Mouse (Mus musculus) liver, embryonic 11.5 days (tissue): ENCODE results near the gene Gskip. TPM values are rescaled to one million over a fixed set of nuclear protein-coding genes. Genes with fewer than 3 reads are reported as not detected.
A peak's percentile ranks its signal among the peaks of the same experiment; 100 is the strongest.

ENCODE experiments used
- ATAC-seq: fragments of 200-750 bp; cut with Nextera tagmentation; replicated peaks from 2 replicates; pipeline ENCODE4 v1.8.0; 2017; ENCODE audit warnings: moderate number of reproducible peaks, mild to moderate bottlenecking, moderate TSS enrichment, moderate library complexity; ENCODE audit not compliant: low FRiP score
- DNase-seq: peaks from one replicate; pipeline ENCODE4 v3.0.0-alpha.2; 2017; ENCODE audit warnings: low spot score
- H3K27ac ChIP-seq: fragments of 300-500 bp; sonication (generic); 2 replicates; pipeline ENCODE4 v1.5.1; 2014; ENCODE audit warnings: mild to moderate bottlenecking, low read depth, low read length, control low read depth
- H3K27me3 ChIP-seq: fragments of 300-500 bp; sonication (generic); replicated peaks from 2 replicates; pipeline ENCODE4 v1.6.1; 2014; ENCODE audit warnings: low read length, mixed read lengths; ENCODE audit not compliant: control insufficient read depth, insufficient read depth
- H3K36me3 ChIP-seq: fragments of 300-500 bp; sonication (generic); 2 replicates; pipeline ENCODE4 v1.6.1; 2014; ENCODE audit warnings: mild to moderate bottlenecking, low read length, moderate library complexity, mixed read lengths; ENCODE audit not compliant: control insufficient read depth, insufficient read depth
- H3K4me1 ChIP-seq: fragments of 300-500 bp; sonication (generic); replicated peaks from 2 replicates; pipeline ENCODE4 v1.6.1; 2014; ENCODE audit warnings: low read length, mixed read lengths; ENCODE audit not compliant: control insufficient read depth, insufficient read depth
- H3K4me2 ChIP-seq: fragments of 300-500 bp; sonication (generic); 2 replicates; pipeline ENCODE4 v1.6.1; 2014; ENCODE audit warnings: mild to moderate bottlenecking, control low read depth, moderate library complexity
- H3K4me3 ChIP-seq: fragments of 300-500 bp; sonication (generic); 2 replicates; pipeline ENCODE4 v1.5.1; 2014; ENCODE audit warnings: low read depth, low read length, control low read depth
- H3K9ac ChIP-seq: fragments of 300-500 bp; sonication (generic); 2 replicates; pipeline ENCODE4 v1.6.1; 2014; ENCODE audit warnings: low read depth, low read length, control low read depth
- H3K9me3 ChIP-seq: fragments of 300-500 bp; sonication (generic); 2 replicates; pipeline ENCODE4 v1.6.1; 2016; ENCODE audit warnings: low read length, inconsistent platforms, mixed read lengths; ENCODE audit not compliant: control insufficient read depth
- WGBS: fragments of 180-500 bp; shearing (Covaris S2); extraction: QIAGEN DNeasy Blood & Tissue Kit; methylation state at CpG from one replicate; pipeline ENCODE4 v1.1.7; 2014; 5-methylcytosine and 5-hydroxymethylcytosine counted together
- polyA plus RNA-seq: library from polyadenylated mRNA; unstranded; fragments of >200 nt; fragmentation: Nextera tagmentation; extraction: Ambion mirVana; gene quantifications from 2 replicates; pipeline ENCODE4 v1.2.1, GENCODE M21; 2014

Gene Gskip
- polyA plus RNA-seq, 1 experiment from 2014 or later: 27.5 TPM

DNA sequence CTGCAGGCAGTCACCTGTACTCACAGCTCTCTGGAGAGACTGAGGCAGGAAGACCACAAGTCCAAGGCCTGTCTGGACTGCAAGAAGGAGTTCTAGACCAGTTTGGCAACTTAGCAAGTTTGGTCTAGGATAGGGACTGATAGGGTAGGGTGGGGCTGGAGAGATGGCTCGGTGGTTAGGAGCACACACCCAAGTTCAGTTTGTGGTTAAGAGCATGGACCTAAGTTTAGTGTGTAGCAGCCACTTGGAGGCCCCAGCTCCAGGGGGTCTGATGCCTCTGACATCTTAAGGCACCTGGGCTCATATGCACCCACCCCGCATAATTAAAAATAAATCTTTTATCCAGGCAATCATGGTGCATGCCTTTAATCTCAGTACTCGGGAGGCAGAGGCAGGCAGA lies 42.6 kb downstream of the Gskip start:
- no peaks in the 10 kb centered on the region for H3K36me3 ChIP-seq
- H3K4me2 ChIP-seq: peak overlapping the region; percentile 49
- no peak overlapping the region for H3K4me3 ChIP-seq
- 59% methylated on average over 3 of the region's 3 CpGs for WGBS
- no peaks in the 10 kb centered on the region for H3K27me3 ChIP-seq
- no peak for DNase-seq
- H3K9me3 ChIP-seq: no peaks in the 10 kb centered on the region
- peak; percentile 87 for ATAC-seq
- peaks cover 24% of the 10 kb centered on the region for H3K4me1 ChIP-seq
- peak overlapping the region; percentile 89 for H3K27ac ChIP-seq
- 0 out of 2 replicates have a peak overlapping the region, but pooled peaks have one; percentile 40 for H3K9ac ChIP-seq

DNA sequence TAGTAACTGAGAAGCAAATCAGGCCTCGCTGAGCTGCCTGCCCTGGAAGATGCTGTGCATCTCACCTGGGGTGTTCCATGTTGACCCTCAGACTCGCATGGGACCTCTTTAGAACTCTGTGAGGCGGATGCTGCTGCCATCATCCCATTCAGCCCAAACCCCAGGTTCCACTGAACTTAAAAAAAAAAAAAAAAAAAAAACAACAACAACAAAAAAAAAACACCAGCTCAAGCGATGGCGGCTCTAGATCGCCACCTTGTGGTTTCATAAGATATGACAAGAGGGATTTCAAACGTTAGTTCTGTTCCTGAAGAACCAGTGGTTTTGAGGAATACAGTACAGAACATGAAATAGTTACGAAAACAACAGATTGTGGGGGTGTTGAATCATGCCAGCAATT lies 43.3 kb downstream of the Gskip start:
- Histone ChIP-seq H3K27ac (peak overlapping the region; percentile 89), H3K4me1 (peaks cover 24% of the 10 kb centered on the region)

DNA sequence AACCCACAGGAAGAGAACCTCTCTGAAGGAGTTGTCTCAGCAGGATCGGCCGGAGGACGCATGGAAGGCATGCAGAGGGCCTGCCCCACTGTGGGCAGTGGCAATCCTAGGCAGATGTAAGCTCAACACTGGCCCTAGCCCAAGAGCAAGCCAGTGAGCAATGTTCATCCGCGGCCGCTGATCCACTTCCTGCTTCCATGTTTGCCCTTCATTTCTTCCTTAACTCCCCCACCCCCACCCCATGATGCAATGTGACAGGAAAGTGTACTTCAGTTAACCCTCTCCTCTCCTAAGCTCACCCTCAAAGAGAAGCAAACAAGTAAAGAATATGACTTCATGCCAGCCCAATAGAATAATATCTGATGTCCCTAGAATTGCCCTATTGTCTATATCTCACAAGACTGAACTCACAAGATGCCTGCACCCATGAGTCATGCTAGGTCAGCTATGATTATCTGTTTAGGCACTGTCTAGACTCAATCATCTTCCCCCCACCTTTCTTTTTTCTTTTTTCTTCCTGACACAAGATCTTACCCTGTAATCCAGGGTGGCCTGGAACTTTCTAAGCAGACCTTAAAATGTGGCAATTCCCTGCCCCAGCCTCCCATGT lies 46.3 kb downstream of the Gskip start:
- Histone ChIP-seq H3K4me2 (no peak overlapping the region), H3K9ac (no peak overlapping the region), H3K27me3 (no peaks in the 10 kb centered on the region), H3K27ac (no peak overlapping the region), H3K36me3 (no peaks in the 10 kb centered on the region), H3K4me1 (peaks cover 14% of the 10 kb centered on the region), H3K4me3 (no peak overlapping the region), H3K9me3 (no peaks in the 10 kb centered on the region)
- DNase-seq: no peak
- 68% methylated on average over 6 of the region's 6 CpGs for WGBS
- no peak for ATAC-seq

More for the DNA sequence above, 43.3 kb downstream of the Gskip start:
- no peaks in the 10 kb centered on the region for H3K9me3 ChIP-seq
- 23% methylated on average over 8 of the region's 8 CpGs for WGBS
- DNase-seq (no peak), ATAC-seq (no peak)
- no peak overlapping the region for H3K9ac ChIP-seq
- no peaks in the 10 kb centered on the region for H3K27me3 ChIP-seq
- H3K36me3 ChIP-seq: no peaks in the 10 kb centered on the region
- H3K4me2 ChIP-seq: peak overlapping the region; percentile 28; the same call in 1 of the 2 replicates
- H3K4me3 ChIP-seq: no peak overlapping the region

DNA sequence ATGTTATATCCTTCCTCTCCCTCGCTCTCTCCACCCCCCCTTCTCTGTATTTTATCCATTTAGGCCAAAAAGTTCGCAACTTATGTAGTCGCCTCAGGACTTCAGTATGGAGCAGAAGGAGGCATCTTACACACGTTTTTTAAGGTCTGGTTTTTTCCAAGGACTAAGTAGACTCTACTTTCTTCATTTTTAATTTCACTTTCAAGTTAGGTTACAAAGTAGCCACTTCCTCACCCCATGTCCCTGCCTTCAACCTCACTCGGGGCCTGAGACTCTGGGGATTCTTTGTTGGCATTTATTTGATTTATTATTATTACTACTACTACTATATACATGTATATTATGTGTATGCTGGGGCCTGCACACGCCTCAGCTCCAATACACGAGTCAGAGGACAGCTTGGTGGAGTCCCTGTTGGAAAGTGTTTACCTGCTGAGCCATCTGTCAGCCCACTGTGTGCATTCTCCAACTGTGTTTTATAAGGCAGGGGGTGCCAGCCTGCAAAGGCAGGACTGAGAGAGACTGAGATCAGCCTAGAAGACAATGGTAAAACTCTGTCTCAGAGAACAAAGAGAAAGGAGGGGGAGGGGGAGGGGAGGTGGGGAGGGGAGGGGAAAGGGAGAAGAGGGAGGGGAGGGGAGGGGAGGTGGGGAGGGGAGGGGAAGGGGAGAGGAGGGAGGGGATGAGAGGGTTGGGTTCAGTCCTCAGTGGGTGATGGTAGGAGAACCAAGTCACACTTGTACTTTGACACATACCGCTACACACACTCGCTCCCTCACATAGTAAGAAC lies 48.9 kb downstream of the Gskip start:
- DNase-seq (no peak), ATAC-seq (no peak)
- H3K27ac ChIP-seq: no peak overlapping the region
- no peak overlapping the region for H3K9ac ChIP-seq
- no peaks in the 10 kb centered on the region for H3K36me3 ChIP-seq
- no peaks in the 10 kb centered on the region for H3K27me3 ChIP-seq
- peaks cover 2% of the 10 kb centered on the region; the same call in 1 of the 2 replicates for H3K9me3 ChIP-seq
- no peak overlapping the region for H3K4me2 ChIP-seq
- no peak overlapping the region for H3K4me3 ChIP-seq
- WGBS: 74% methylated on average over 9 of the region's 9 CpGs
- peaks cover 8% of the 10 kb centered on the region for H3K4me1 ChIP-seq

DNA sequence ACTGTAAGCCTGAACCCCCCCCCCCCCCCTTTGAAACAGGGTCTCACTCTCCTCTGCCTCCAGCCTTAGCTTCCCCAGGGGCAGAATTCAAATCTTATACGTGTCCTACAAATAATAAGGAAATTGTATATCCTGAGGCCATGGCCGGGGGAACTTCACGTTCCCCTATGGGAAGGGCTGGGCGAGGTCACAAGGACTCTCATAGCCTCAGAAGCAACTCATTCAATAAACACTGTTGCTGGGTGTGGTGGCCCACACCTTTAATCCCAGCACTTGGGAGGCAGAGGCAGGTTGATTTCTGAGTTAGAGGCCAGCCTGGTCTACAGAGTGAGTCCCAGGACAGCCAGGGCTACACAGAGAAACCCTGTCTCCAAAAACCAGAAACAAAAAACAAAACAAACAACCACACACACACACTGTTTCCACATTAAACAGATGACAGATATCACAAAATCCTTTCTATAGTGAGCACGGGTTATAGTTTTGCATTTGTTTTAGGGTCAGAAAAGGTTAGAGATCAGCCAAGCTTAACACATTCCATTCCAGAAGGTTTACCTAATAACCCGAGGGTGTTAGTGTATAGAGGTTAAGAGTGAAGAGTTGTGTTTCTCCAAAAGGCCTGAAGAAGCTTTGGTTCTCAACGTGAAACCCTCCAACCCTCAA lies 50.7 kb downstream of the Gskip start:
- no peak overlapping the region for H3K9ac ChIP-seq
- H3K4me3 ChIP-seq: no peak overlapping the region
- H3K27ac ChIP-seq: no peak overlapping the region
- H3K4me2 ChIP-seq: no peak overlapping the region
- H3K36me3 ChIP-seq: no peaks in the 10 kb centered on the region
- peaks cover 5% of the 10 kb centered on the region; the same call in 1 of the 2 replicates for H3K9me3 ChIP-seq
- DNase-seq (no peak), ATAC-seq (no peak)
- H3K27me3 ChIP-seq: no peaks in the 10 kb centered on the region
- WGBS: 77% methylated on average over 7 of the region's 7 CpGs
- peaks cover 10% of the 10 kb centered on the region for H3K4me1 ChIP-seq

DNA sequence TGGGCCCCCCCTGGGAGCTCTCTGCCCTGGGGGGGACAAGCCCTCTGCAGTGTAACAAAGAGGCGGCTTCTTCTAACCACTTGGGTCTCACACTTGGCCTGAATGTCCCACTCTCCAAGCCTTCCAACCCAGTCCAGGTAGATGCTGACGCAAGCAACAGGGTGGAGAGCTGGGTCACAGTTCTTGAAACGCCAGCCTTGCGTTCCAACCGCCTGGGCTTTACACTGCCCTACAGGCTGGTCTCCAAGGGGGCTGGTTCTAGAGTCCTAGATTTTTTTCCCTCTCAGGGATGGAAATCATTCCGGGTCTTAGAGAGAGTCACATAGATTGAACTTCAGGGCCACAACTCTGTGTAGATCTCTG lies 51.2 kb downstream of the Gskip start:
- WGBS: 90% methylated on average over 6 of the region's 6 CpGs
- Histone ChIP-seq H3K9ac (no peak overlapping the region), H3K4me2 (no peak overlapping the region), H3K4me1 (peaks cover 8% of the 10 kb centered on the region), H3K36me3 (no peaks in the 10 kb centered on the region), H3K4me3 (no peak overlapping the region), H3K9me3 (peaks cover 5% of the 10 kb centered on the region; the same call in 1 of the 2 replicates), H3K27me3 (no peaks in the 10 kb centered on the region), H3K27ac (no peak overlapping the region)
- no peak for ATAC-seq
- no peak for DNase-seq

DNA sequence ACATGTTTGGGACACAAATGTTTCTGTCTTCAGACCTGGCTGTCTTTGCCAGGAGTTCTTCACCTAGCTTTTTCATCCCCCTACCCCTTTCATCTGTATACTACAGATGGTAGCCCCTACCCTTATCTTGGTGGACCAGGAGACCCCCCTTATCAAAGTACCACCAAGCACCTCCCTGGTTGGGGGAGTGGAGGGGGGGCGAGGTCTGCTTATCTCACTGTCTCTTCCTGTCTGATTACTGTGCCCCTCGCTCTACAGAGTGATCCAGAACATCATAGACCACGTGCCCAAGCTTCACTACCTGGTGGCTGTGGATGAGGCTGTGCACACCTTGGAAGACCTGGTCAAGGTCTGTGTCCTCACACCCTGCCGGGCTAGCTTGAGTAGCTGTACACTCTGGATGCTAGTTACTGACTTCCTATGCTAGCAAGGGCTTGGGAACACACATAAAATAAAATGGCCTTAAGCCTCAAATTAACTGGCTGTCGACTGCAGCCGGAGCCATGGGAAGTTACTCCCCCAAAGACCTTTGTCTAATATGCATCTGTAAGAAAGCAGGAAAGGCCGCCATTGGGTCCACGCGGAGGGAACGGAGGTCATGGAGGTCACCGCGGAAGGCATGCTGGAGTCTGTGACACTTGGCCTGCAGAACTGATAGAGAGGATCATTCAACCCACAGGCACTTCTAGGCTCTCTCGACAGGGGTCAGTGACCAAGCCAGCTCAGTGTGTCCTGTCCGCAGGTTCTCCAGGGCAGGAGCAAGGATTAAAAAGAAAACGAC lies 53.9 kb downstream of the Gskip start:
- Histone ChIP-seq H3K27me3 (no peaks in the 10 kb centered on the region), H3K4me2 (no peak overlapping the region), H3K36me3 (no peaks in the 10 kb centered on the region), H3K4me3 (no peak overlapping the region), H3K9me3 (peaks cover 5% of the 10 kb centered on the region; the same call in 1 of the 2 replicates), H3K4me1 (peaks cover 5% of the 10 kb centered on the region), H3K27ac (peak overlapping the region; percentile 25; the same call in 1 of the 2 replicates), H3K9ac (no peak overlapping the region)
- ATAC-seq (peak; percentile 84), DNase-seq (no peak)
- 67% methylated on average over 15 of the region's 15 CpGs for WGBS

DNA sequence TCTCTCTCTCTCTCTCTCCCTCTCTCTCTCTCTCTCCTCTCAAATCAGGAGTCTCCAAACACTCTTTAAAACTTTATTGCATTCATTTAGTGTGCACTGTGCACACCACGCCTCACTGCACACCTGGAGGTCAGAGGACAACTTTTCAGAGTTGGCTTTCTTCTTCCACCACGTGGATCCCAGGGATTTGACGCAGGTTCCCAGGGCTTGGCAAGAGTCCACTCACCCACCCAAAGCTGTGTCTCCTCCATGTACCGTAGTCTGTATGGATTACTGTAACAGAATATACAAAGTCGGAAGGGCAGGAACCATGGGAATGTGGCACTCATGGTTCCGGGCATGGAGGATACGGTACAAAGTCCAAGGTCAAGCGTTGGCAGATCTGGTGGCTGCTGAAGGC lies 55.0 kb downstream of the Gskip start:
- Histone ChIP-seq H3K36me3 (no peaks in the 10 kb centered on the region), H3K9me3 (peaks cover 10% of the 10 kb centered on the region; the same call in 1 of the 2 replicates), H3K27ac (no peak overlapping the region), H3K4me2 (no peak overlapping the region), H3K9ac (no peak overlapping the region), H3K4me3 (no peak overlapping the region), H3K4me1 (peaks cover 5% of the 10 kb centered on the region), H3K27me3 (no peaks in the 10 kb centered on the region)
- no peak for ATAC-seq
- no peak for DNase-seq
- 91% methylated on average over 8 of the region's 8 CpGs for WGBS
